Mouse (Mus musculus) neural tube, embryonic 12.5 days (tissue): Measurements from ENCODE around the gene Catsper2. TPM values are rescaled to one million over a fixed set of nuclear protein-coding genes. Genes with fewer than 3 reads are reported as not detected.

Experiments
- microRNA-seq: library from miRNA; unstranded; fragments of <30 nt; microRNA quantifications from one replicate; pipeline ENCODE4, GENCODE M21; 2017
- polyA plus RNA-seq: library from polyadenylated mRNA; unstranded; fragments of >200 nt; fragmentation: Nextera tagmentation; extraction: Ambion mirVana; gene quantifications from 2 replicates; pipeline ENCODE4 v1.2.1, GENCODE M21; 2016

Gene Catsper2
- polyA plus RNA-seq, 1 experiment from 2014 or later, result 4.1 TPM

Small RNA genes within 50 kb of the gene (microRNA-seq; reads per million reads assigned to microRNA genes)
- not detected for gene Gm22953

Other genes with a start within 250 kb of the Catsper2 start
- 71.3 and 74.9 TPM in 2 replicates for gene Tubgcp4, start 243.1 kb downstream of the Catsper2 start, polyA plus RNA-seq
- gene Zscan29, start 242.7 kb downstream of the Catsper2 start, polyA plus RNA-seq, result 11.2 and 11.7 TPM in 2 replicates
- 177 and 178 TPM in 2 replicates for gene Trp53bp1, start 142.4 kb downstream of the Catsper2 start, polyA plus RNA-seq
- 10.3 and 12.6 TPM in 2 replicates for gene Map1a, start 124.2 kb downstream of the Catsper2 start, polyA plus RNA-seq
- gene Ppip5k1, start 58.4 kb downstream of the Catsper2 start, polyA plus RNA-seq, result 13.0 and 13.1 TPM in 2 replicates
- 19.6 and 19.7 TPM in 2 replicates for gene Ckmt1, start 56.1 kb downstream of the Catsper2 start, polyA plus RNA-seq
- gene Strc, start 26.6 kb downstream of the Catsper2 start, polyA plus RNA-seq, result not detected in 2 replicates
- gene Pdia3, start within 50 bp of the Catsper2 start, polyA plus RNA-seq, result 497 and 518 TPM in 2 replicates
- 2.4 and 2.5 TPM in 2 replicates for gene Ell3, start 30.5 kb upstream of the Catsper2 start, polyA plus RNA-seq
- 470 and 490 TPM in 2 replicates for gene Serf2, start 35.4 kb upstream of the Catsper2 start, polyA plus RNA-seq
- gene Hypk, start 39.5 kb upstream of the Catsper2 start, polyA plus RNA-seq, result 97.6 and 113 TPM in 2 replicates
- gene Serinc4, start 43.0 kb upstream of the Catsper2 start, polyA plus RNA-seq, result 0.46 and 0.79 TPM in 2 replicates
- gene Mfap1b, start 60.3 kb upstream of the Catsper2 start, polyA plus RNA-seq, result 74.2 and 77.8 TPM in 2 replicates
- 32.0 and 35.3 TPM in 2 replicates for gene Mfap1a, start 92.9 kb upstream of the Catsper2 start, polyA plus RNA-seq
- 8.1 and 8.5 TPM in 2 replicates for gene Wdr76, start 92.9 kb upstream of the Catsper2 start, polyA plus RNA-seq